Mouse (Mus musculus): ENCODE data around the gene Pde1c. TPM values are rescaled to one million over a fixed set of nuclear protein-coding genes. Genes with fewer than 3 reads are reported as not detected.
A peak's percentile ranks its signal among the peaks of the same experiment; 100 is the strongest.

Pde1c gene
- total RNA-seq, 2 experiments from 2014 or later, result 3.1 to 3.5 TPM

- Histone ChIP-seq H3K27ac (no peak overlapping the region), H3K4me3 (no peak overlapping the region)
- DNase-seq (ENCODE audit: low spot score in 2 of 2), result peak in 1 of 2 experiments; percentile 16
- TF ChIP-seq CTCF (conservative IDR thresholded peaks at IDR 0.05), result no peak
Observed at GRCm38 (mm10) chr6:56076378-56076805, 492.5 kb downstream of the Pde1c start.

- DNase-seq (ENCODE audit: low spot score in 2 of 2), result no peak
- TF ChIP-seq CTCF (conservative IDR thresholded peaks at IDR 0.05), result no peak
- H3K27ac ChIP-seq, result no peak overlapping the region
- H3K4me3 ChIP-seq, result no peak overlapping the region
Observed at GRCm38 (mm10) chr6:56068516-56068915, 500.4 kb downstream of the Pde1c start.

- Histone ChIP-seq H3K27ac (no peak overlapping the region), H3K4me3 (no peak overlapping the region)
- TF ChIP-seq CTCF (conservative IDR thresholded peaks at IDR 0.05), result peak; percentile 84
- peak; percentile 47 to 57 for DNase-seq (ENCODE audit: low spot score in 2 of 2)
Observed at GRCm38 (mm10) chr6:56066632-56067282, 502.1 kb downstream of the Pde1c start.

GRCm38 (mm10) chr6:56063736-56064135 is 505.2 kb downstream of the Pde1c start:
- Histone ChIP-seq H3K4me3 (no peak overlapping the region), H3K27ac (no peak overlapping the region)
- TF ChIP-seq CTCF (conservative IDR thresholded peaks at IDR 0.05), result no peak
- DNase-seq (ENCODE audit: low spot score in 2 of 2), result no peak

- no peak overlapping the region for H3K4me3 ChIP-seq
- peak; percentile 51 to 66 for DNase-seq (ENCODE audit: low spot score in 2 of 2)
- TF ChIP-seq CTCF (conservative IDR thresholded peaks at IDR 0.05), result peak; percentile 94
- H3K27ac ChIP-seq, result no peak overlapping the region
Observed at GRCm38 (mm10) chr6:56049104-56049503, 519.8 kb downstream of the Pde1c start.

GRCm38 (mm10) chr6:56048580-56048979 is 520.3 kb downstream of the Pde1c start:
- no peak for DNase-seq (ENCODE audit: low spot score in 2 of 2)
- Histone ChIP-seq H3K4me3 (no peak overlapping the region), H3K27ac (no peak overlapping the region)
- no peak for TF ChIP-seq CTCF (conservative IDR thresholded peaks at IDR 0.05)

GRCm38 (mm10) chr6:56044716-56045115 is 524.2 kb downstream of the Pde1c start:
- DNase-seq (ENCODE audit: low spot score in 2 of 2), result no peak
- TF ChIP-seq CTCF (conservative IDR thresholded peaks at IDR 0.05), result no peak
- H3K27ac ChIP-seq, result no peak overlapping the region
- no peak overlapping the region for H3K4me3 ChIP-seq

- Histone ChIP-seq H3K27ac (no peak overlapping the region), H3K4me3 (no peak overlapping the region)
- no peak for DNase-seq (ENCODE audit: low spot score in 2 of 2)
- TF ChIP-seq CTCF (conservative IDR thresholded peaks at IDR 0.05), result no peak
Observed at GRCm38 (mm10) chr6:56044270-56044669, 524.6 kb downstream of the Pde1c start.

GRCm38 (mm10) chr6:56039476-56040055 is 529.3 kb downstream of the Pde1c start:
- H3K27ac ChIP-seq, result no peak overlapping the region
- no peak for TF ChIP-seq CTCF (conservative IDR thresholded peaks at IDR 0.05)
- no peak overlapping the region for H3K4me3 ChIP-seq
- no peak for DNase-seq (ENCODE audit: low spot score in 2 of 2)

GRCm38 (mm10) chr6:56035054-56035453 is 533.8 kb downstream of the Pde1c start:
- no peak for TF ChIP-seq CTCF (conservative IDR thresholded peaks at IDR 0.05)
- no peak overlapping the region for H3K4me3 ChIP-seq
- no peak overlapping the region for H3K27ac ChIP-seq
- no peak for DNase-seq (ENCODE audit: low spot score in 2 of 2)

- no peak for DNase-seq (ENCODE audit: low spot score in 2 of 2)
- Histone ChIP-seq H3K4me3 (no peak overlapping the region), H3K27ac (no peak overlapping the region)
- no peak for TF ChIP-seq CTCF (conservative IDR thresholded peaks at IDR 0.05)
Observed at GRCm38 (mm10) chr6:56032231-56032630, 536.7 kb downstream of the Pde1c start.

- H3K4me3 ChIP-seq, result no peak overlapping the region
- no peak overlapping the region for H3K27ac ChIP-seq
- no peak for DNase-seq (ENCODE audit: low spot score in 2 of 2)
- TF ChIP-seq CTCF (conservative IDR thresholded peaks at IDR 0.05), result no peak
Observed at GRCm38 (mm10) chr6:56029986-56030385, 538.9 kb downstream of the Pde1c start.

GRCm38 (mm10) chr6:56027966-56028365 is 540.9 kb downstream of the Pde1c start:
- DNase-seq (ENCODE audit: low spot score in 2 of 2), result no peak
- no peak for TF ChIP-seq CTCF (conservative IDR thresholded peaks at IDR 0.05)
- no peak overlapping the region for H3K27ac ChIP-seq
- no peak overlapping the region for H3K4me3 ChIP-seq

GRCm38 (mm10) chr6:56027318-56027717 is 541.6 kb downstream of the Pde1c start:
- TF ChIP-seq CTCF (conservative IDR thresholded peaks at IDR 0.05), result no peak
- H3K4me3 ChIP-seq, result no peak overlapping the region
- H3K27ac ChIP-seq, result no peak overlapping the region
- no peak for DNase-seq (ENCODE audit: low spot score in 2 of 2)

All from layer of hippocampus, adult 2 months (tissue).